Mouse (Mus musculus): ENCODE data around the gene Snap23.
A peak's percentile ranks its signal among the peaks of the same experiment; 100 is the strongest.
"Not testable (repeated sequence)": the region's sequence is repeated elsewhere in the genome, so short reads cannot be mapped to it uniquely, and the experiment has no call there.

Snap23 gene

GRCm38 (mm10) chr2:120566886-120567797 is at the start of gene Snap23:
TSS of gene Snap23 (plus strand) at chr2:120567671.
- DNase-seq (ENCODE audit: extremely low spot score, low read depth, low spot score): peak; percentile 84

GRCm38 (mm10) chr2:120518547-120519210 is 48.8 kb upstream of the Snap23 start:
- DNase-seq (ENCODE audit: extremely low spot score, low read depth, low spot score): no peak

GRCm38 (mm10) chr2:120526771-120527170 is 40.7 kb upstream of the Snap23 start:
- no peak for DNase-seq (ENCODE audit: extremely low spot score, low read depth, low spot score)

- no peak for DNase-seq (ENCODE audit: extremely low spot score, low read depth, low spot score)
These were observed 37.9 kb upstream of the Snap23 start for GRCm38 (mm10) chr2:120529531-120529930.

GRCm38 (mm10) chr2:120531223-120531622 is 36.2 kb upstream of the Snap23 start:
- no peak for DNase-seq (ENCODE audit: extremely low spot score, low read depth, low spot score)

GRCm38 (mm10) chr2:120539333-120539732 is 28.1 kb upstream of the Snap23 start:
- DNase-seq (ENCODE audit: extremely low spot score, low read depth, low spot score): no peak

GRCm38 (mm10) chr2:120539778-120540208 is 27.7 kb upstream of the Snap23 start:
- no peak for DNase-seq (ENCODE audit: extremely low spot score, low read depth, low spot score)

- no peak for DNase-seq (ENCODE audit: extremely low spot score, low read depth, low spot score)
These were observed 22.7 kb upstream of the Snap23 start for GRCm38 (mm10) chr2:120544732-120545131.

GRCm38 (mm10) chr2:120556868-120557267 is 10.6 kb upstream of the Snap23 start:
- DNase-seq (ENCODE audit: extremely low spot score, low read depth, low spot score): no peak

- DNase-seq (ENCODE audit: extremely low spot score, low read depth, low spot score): no peak
These were observed 8.7 kb upstream of the Snap23 start for GRCm38 (mm10) chr2:120558813-120559212.

- no peak for DNase-seq (ENCODE audit: extremely low spot score, low read depth, low spot score)
These were observed 5.9 kb upstream of the Snap23 start for GRCm38 (mm10) chr2:120561524-120561923.

- no peak for DNase-seq (ENCODE audit: extremely low spot score, low read depth, low spot score)
These were observed 4.6 kb upstream of the Snap23 start for GRCm38 (mm10) chr2:120562859-120563234.

GRCm38 (mm10) chr2:120563235-120563990 is 4.1 kb upstream of the Snap23 start, which contains the start of gene Zfp106:
TSS of gene Zfp106 (minus strand) at chr2:120563843.
- DNase-seq (ENCODE audit: extremely low spot score, low read depth, low spot score): no peak

GRCm38 (mm10) chr2:120564548-120565188 is 2.8 kb upstream of the Snap23 start:
- DNase-seq (ENCODE audit: extremely low spot score, low read depth, low spot score): not testable (repeated sequence)

GRCm38 (mm10) chr2:120565363-120565762 is 2.1 kb upstream of the Snap23 start:
- DNase-seq (ENCODE audit: extremely low spot score, low read depth, low spot score): no peak

- DNase-seq (ENCODE audit: extremely low spot score, low read depth, low spot score): no peak
These were observed 388 bp downstream of the Snap23 start for GRCm38 (mm10) chr2:120567798-120568320.

- DNase-seq (ENCODE audit: extremely low spot score, low read depth, low spot score): no peak
These were observed 3.6 kb downstream of the Snap23 start for GRCm38 (mm10) chr2:120571081-120571480.

- DNase-seq (ENCODE audit: extremely low spot score, low read depth, low spot score): not testable (repeated sequence)
These were observed 4.7 kb downstream of the Snap23 start for GRCm38 (mm10) chr2:120572161-120572560.

- DNase-seq (ENCODE audit: extremely low spot score, low read depth, low spot score): no peak
These were observed 7.7 kb downstream of the Snap23 start for GRCm38 (mm10) chr2:120575121-120575520.

- DNase-seq (ENCODE audit: extremely low spot score, low read depth, low spot score): no peak
These were observed 8.5 kb downstream of the Snap23 start for GRCm38 (mm10) chr2:120575978-120576377.
